Mouse (Mus musculus) bone marrow macrophage, adult 2 months (primary cell): ENCODE results near the gene Lyplal1. TPM values are rescaled to one million over a fixed set of nuclear protein-coding genes. Genes with fewer than 3 reads are reported as not detected.

Experiments
- H3K27ac ChIP-seq: 2 replicates; pipeline ENCODE4 v1.5.1; 2012; ENCODE audit warnings: low read depth, low read length; ENCODE audit not compliant: insufficient read depth
- H3K4me1 ChIP-seq: 2 replicates; pipeline ENCODE4 v1.6.1; 2012; ENCODE audit warnings: low read length; ENCODE audit not compliant: control insufficient read depth, insufficient read depth
- H3K4me3 ChIP-seq: 2 replicates; pipeline ENCODE4 v1.5.1; 2012; ENCODE audit warnings: mild to moderate bottlenecking, low read length, moderate library complexity; ENCODE audit not compliant: insufficient read depth
- CTCF ChIP-seq: IDR thresholded peaks from 2 replicates; pipeline ENCODE4 v1.5.1; 2012; ENCODE audit warnings: low read depth, mild to moderate bottlenecking, low read length, moderate library complexity
- POLR2A ChIP-seq: IDR thresholded peaks from 2 replicates; pipeline ENCODE4 v1.6.1; 2012; ENCODE audit warnings: mild to moderate bottlenecking, low read depth, low read length, borderline replicate concordance
- polyA plus RNA-seq: library from polyadenylated mRNA; stranded (reverse); fragments of >200 nt; gene quantifications from 2 replicates; pipeline ENCODE4 v1.2.4, GENCODE M21; 2012; ENCODE audit not compliant: missing spikeins, insufficient read depth, insufficient read length

Gene Lyplal1
- polyA plus RNA-seq, 1 experiment, result 3.2 TPM

DNA sequence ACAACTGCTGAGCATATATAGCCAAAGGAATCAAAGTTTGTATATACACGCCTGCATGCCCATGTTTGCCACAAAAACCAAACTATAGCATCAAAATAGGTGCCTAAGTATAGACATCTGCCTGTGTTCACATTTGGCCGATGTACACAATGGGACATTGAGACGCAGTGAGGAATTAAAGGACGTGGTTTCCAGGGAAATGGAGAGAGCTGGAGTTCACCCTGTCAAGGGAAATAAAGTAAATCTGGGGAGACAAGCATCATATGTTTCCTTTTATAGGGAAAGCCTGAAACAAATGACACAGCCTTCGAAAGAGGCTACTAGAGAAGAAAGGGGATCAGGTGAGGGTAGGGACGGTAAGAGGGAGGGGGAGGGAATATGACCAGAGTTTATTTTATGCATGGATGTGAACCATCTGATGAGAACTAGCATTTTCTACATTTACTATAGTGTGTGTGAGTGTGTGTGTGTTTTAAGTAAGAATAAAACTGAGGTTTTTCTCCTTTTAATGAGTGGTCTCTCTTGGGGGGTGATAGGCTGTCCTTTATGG, 9.3 kb upstream of the Lyplal1 start:
- no peak for TF ChIP-seq POLR2A
- TF ChIP-seq CTCF, result no peak
- no peak overlapping the region for H3K27ac ChIP-seq
- no peak overlapping the region for H3K4me3 ChIP-seq
- no peaks in the 10 kb centered on the region for H3K4me1 ChIP-seq

DNA sequence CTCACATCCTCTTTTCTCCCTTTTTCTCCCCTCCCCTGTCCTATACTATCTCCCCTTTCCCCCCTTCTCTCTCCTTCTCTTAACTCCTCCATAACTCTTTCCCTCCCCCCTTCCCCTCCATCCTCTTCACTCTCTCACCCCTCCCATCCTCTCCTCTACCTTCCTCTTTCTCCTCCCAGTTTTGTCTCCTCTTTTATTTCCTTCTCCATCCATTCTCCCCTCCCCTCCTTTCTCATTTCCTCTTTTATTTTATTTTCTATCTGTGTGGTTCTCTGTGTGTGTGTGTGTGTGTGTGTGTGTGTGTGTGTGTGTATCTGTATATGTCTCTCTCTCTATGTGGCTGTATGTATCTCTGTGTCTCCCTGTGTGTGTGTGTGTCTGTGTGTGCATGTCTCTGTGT, 6.6 kb upstream of the Lyplal1 start:
- Histone ChIP-seq H3K4me1 (no peaks in the 10 kb centered on the region), H3K4me3 (no peak overlapping the region), H3K27ac (no peak overlapping the region)
- TF ChIP-seq POLR2A (no peak), CTCF (no peak)

DNA sequence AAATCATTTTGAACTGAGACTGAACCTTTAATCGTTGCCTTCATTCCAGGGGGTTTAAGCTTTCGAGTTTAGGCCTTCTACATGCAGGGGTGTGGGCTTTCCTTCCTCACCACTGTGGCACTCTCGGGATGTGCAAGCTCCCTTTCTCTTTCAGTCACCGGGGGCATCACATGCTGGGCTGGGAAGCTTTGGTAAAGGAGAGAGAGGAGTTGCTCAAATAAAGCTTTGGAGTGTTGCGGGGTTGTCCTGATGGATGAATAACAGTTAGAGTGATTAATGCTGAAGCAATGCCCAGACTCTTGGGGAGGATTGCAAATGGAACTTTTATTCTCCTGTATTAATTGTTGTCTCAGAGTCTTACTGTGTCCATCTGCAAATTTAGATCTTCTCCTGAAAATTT, 2.7 kb upstream of the Lyplal1 start:
- H3K4me1 ChIP-seq, result 0 out of 2 replicates have a peak, but pooled peaks cover 3% of the 10 kb centered on the region
- TF ChIP-seq CTCF (no peak), POLR2A (no peak)
- H3K4me3 ChIP-seq, result no peak overlapping the region
- no peak overlapping the region for H3K27ac ChIP-seq

DNA sequence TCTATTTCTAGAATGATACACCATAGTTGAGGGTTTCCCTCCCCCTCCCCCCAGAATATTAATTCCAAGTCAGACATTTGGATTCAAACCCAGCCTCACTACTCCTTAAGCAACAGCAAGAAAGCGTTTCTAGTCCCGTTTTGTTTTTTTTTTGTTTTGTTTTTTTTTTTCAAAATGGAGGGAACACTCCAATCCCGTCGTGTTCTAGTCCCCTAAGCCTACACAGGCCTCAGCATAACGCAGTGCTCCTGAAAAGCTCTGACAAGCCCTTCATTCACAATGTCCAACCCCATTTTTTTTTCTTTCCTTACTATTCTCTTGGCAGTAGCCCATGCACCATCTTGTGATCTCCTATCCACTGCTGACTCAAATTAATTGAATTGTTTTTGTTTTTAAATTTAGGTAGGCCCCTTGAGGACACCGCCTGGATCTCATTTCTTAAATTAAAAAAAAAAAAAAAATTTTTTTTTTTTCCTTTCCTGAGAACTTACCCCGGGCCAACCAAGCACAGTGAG, 967 bp downstream of the Lyplal1 start:
- Histone ChIP-seq H3K4me3 (peak overlapping the region; percentile 81), H3K4me1 (0 out of 2 replicates have a peak, but pooled peaks cover 3% of the 10 kb centered on the region), H3K27ac (no peak overlapping the region)
- no peak for TF ChIP-seq CTCF
- no peak for TF ChIP-seq POLR2A

DNA sequence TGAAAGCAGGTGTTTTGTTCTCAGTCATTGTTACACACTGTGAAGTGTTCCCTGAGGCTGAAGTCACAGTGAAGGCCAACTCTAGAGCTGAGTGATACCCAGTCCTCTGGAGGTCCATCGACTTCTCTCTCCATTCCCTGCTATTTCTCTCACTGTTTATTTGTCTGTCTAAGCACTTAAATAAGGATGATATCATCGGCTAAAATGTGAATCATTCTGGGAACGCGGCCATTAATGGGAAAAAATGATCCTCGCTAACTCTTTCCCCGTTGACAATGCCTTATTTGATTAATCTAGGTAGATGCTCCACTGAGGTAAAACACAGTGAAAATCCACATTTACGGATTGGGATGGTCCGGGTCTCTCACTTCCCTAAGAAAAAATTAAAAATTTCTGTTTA, 14.8 kb downstream of the Lyplal1 start:
- Histone ChIP-seq H3K4me3 (no peak overlapping the region), H3K4me1 (no peaks in the 10 kb centered on the region), H3K27ac (no peak overlapping the region)
- TF ChIP-seq CTCF (no peak), POLR2A (no peak)

DNA sequence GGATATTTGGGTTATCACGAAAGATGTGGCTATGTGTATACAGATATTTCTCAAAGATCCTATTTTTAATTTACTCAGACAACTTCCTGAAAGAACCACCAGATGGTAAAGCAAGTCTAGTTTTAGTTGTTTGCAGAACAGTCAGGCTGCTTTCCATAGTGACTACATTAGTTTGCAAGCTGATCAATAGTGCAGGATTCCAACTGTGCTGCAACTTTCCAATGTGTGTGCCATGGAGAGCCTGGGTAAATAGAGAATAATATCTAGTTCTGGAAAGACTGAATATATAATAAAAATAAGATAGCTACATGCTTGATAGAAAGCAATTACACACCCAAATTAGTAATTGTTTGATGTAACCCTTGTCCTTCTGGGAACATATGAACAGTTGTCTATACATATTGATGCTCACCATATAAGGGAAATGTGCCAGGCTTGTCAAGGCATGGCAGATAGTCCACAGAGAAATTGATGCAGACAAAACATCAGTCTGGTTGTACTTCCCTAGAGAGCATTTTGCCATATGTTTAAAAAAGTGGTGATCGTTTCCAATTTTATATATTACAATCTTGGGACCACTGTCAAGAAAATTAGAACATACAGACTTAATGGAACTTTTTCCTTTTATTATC, 50.7 kb downstream of the Lyplal1 start:
- no peak for TF ChIP-seq CTCF
- no peak for TF ChIP-seq POLR2A
- H3K4me1 ChIP-seq, result no peaks in the 10 kb centered on the region
- H3K27ac ChIP-seq, result no peak overlapping the region
- no peak overlapping the region for H3K4me3 ChIP-seq

DNA sequence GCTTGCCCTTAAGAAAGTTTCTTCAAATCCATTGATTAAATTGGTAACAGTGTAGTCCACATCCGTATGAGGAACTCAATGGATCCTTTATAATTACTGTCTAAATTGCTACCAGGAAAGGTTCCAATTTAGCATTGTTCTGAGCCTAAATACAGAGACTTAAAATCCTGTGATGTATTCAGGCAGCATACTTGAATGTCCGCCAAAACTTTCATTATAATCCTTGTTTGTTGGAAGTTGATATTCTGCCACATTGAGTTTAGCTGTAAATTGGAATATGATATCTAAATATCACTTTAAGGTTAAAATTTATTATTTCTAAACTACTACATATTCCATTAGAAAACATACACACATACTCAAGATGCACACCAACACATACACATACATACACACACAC, 57.1 kb downstream of the Lyplal1 start:
- no peak for TF ChIP-seq POLR2A
- no peak for TF ChIP-seq CTCF
- H3K4me3 ChIP-seq, result no peak overlapping the region
- H3K27ac ChIP-seq, result no peak overlapping the region

DNA sequence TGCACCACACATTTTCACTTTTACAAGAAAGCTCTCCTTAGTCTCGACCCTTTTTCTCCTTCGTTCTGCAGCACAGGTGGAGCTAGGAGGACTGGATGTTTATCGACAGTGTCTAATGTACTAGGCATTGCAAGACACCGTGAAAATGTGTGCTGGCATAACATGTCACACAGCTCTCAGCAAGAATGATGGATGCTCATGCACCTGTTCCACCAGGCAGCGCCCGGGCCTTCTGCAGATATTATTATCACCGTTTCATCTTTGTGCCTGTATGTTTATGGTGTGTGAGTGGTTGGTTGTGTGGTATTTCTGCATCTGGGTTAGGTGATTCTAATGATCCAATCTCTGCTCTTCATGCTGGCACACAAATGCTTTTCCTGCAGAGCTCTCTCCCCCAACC, 62.9 kb downstream of the Lyplal1 start:
- H3K4me3 ChIP-seq, result no peak overlapping the region
- no peak for TF ChIP-seq CTCF
- TF ChIP-seq POLR2A, result no peak
- H3K4me1 ChIP-seq, result no peaks in the 10 kb centered on the region
- no peak overlapping the region for H3K27ac ChIP-seq

More for the DNA sequence above, 57.1 kb downstream of the Lyplal1 start:
- no peaks in the 10 kb centered on the region for H3K4me1 ChIP-seq

DNA sequence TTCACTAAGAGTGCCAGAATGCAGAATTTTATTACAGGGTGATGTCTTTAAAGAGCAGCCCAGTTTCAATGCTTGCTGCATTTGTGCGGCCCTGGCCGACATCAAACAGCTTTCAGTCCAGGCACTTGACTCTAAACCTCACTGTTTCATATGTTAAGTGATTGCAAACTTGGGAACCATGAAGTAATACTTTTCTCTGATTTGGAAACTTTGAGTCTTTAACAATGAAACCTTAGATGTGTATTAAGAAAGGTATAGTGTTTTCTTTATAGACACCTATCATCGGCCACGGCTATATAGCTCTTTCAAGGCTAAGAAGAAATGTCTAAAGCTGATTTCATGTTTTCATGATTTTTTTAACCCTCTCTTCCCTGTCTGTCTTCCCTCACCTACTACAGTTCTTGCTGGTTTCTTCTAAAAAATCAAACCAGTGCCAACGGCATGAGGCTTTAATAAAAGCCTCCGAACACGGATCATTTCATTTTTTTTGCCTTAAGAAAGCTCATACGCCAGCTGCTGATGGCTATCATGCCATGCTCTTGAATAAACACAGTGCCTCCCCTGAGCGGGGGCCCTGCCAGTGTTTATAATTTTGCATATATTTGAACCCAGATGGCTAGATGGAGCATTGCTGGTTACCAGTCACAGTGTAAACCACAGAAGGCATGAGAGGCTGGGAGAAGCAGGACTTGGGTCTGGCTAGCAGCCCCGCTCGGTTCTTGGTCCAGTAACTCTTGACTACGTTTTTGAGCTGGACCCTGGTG, 63.6 kb downstream of the Lyplal1 start:
- no peak overlapping the region for H3K4me3 ChIP-seq

DNA sequence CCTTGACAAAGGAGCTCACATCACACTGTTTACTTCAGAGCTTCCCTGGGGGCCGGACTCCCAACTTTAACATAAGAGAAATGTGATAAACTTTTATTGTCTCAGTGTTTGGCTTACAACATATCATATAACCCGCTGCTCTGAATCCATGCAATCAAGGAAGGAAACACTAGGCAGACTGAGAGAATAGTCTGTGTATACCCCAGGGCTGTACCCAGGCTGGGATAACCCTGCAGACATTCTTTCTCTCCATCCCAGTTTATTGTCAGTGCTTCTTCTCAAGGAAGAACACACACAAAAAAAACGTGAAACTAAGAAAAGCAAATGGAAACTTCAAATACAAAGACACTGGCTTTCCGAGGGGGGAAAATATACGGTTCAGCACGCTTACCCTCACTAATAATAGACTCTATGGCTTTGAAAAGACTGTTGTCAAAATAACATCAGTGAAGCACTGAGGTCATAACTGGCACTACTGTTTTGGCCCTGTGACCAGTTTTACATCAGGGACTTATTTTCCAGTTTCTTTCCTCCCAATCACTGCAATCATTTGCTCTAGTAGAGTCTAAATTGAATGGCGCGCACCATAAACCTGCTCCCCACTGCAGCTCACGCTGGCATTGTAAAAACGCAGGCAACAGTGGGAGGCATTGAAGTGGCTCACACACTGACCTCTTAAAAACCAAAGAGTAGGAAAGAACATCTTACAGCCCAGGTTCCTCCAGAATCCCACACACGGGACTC, 73.2 kb downstream of the Lyplal1 start:
- Histone ChIP-seq H3K4me3 (no peak overlapping the region), H3K27ac (no peak overlapping the region), H3K4me1 (no peaks in the 10 kb centered on the region)
- TF ChIP-seq POLR2A (no peak), CTCF (no peak)

More for the DNA sequence above, 63.6 kb downstream of the Lyplal1 start:
- no peak for TF ChIP-seq CTCF
- TF ChIP-seq POLR2A, result no peak
- Histone ChIP-seq H3K27ac (no peak overlapping the region), H3K4me1 (no peaks in the 10 kb centered on the region)
